Mouse (Mus musculus) stomach, postnatal 0 days (tissue): ENCODE results near the gene Egln2. TPM values are rescaled to one million over a fixed set of nuclear protein-coding genes. Genes with fewer than 3 reads are reported as not detected.

Experiments
- ATAC-seq: fragments of 200-750 bp; cut with Nextera tagmentation; 2 replicates; pipeline ENCODE4 v1.8.0; 2017; ENCODE audit not compliant: low FRiP score, low TSS enrichment
- DNase-seq: peaks from one replicate; pipeline ENCODE4 v3.0.0-alpha.2; 2016; ENCODE audit warnings: low spot score
- H3K27ac ChIP-seq: fragments of 300-500 bp; sonication (generic); replicated peaks from 2 replicates; pipeline ENCODE4 v1.5.1; 2014; ENCODE audit warnings: mild to moderate bottlenecking, control low read depth
- H3K27me3 ChIP-seq: fragments of 300-500 bp; sonication (generic); 2 replicates; pipeline ENCODE4 v1.6.1; 2014; ENCODE audit warnings: low read length; ENCODE audit not compliant: control insufficient read depth, insufficient read depth
- H3K36me3 ChIP-seq: fragments of 300-500 bp; sonication (generic); 2 replicates; pipeline ENCODE4 v1.6.1; 2014; ENCODE audit warnings: low read length, mixed read lengths; ENCODE audit not compliant: control insufficient read depth, insufficient read depth
- H3K4me1 ChIP-seq: fragments of 300-500 bp; sonication (generic); replicated peaks from 2 replicates; pipeline ENCODE4 v1.6.1; 2014; ENCODE audit warnings: antibody characterized with exemption; ENCODE audit not compliant: control insufficient read depth, insufficient read depth
- H3K4me2 ChIP-seq: fragments of 300-500 bp; sonication (generic); replicated peaks from 2 replicates; pipeline ENCODE4 v1.6.1; 2014; ENCODE audit warnings: low read depth, mild to moderate bottlenecking, control low read depth, moderate library complexity
- H3K4me3 ChIP-seq: fragments of 300-500 bp; sonication (generic); 2 replicates; pipeline ENCODE4 v1.5.1; 2014; ENCODE audit warnings: low read depth, low read length, control low read depth
- H3K9ac ChIP-seq: fragments of 300-500 bp; sonication (generic); 2 replicates; pipeline ENCODE4 v1.6.1; 2014; ENCODE audit warnings: mild to moderate bottlenecking, low read length, control low read depth, mixed read lengths
- H3K9me3 ChIP-seq: fragments of 300-500 bp; sonication (generic); 2 replicates; pipeline ENCODE4 v1.6.1; 2016; ENCODE audit warnings: low read length; ENCODE audit not compliant: control insufficient read depth
- CTCF ChIP-seq: IDR thresholded peaks from 2 replicates; pipeline ENCODE4 v1.5.1; 2016; ENCODE audit warnings: antibody characterized with exemption, low read depth, mild to moderate bottlenecking, moderate library complexity
- EP300 ChIP-seq: optimal IDR thresholded peaks from 2 replicates; pipeline ENCODE3; 2016; ENCODE audit warnings: antibody characterized with exemption
- WGBS: fragments of 180-500 bp; shearing (Covaris S2); extraction: QIAGEN DNeasy Blood & Tissue Kit; methylation state at CpG from one replicate; pipeline ENCODE4 v1.1.7; 2014; 5-methylcytosine and 5-hydroxymethylcytosine counted together
- microRNA counts: library from miRNA; unstranded; fragments of <30 nt; microRNA quantifications from one replicate; lab custom pipeline; 2015
- microRNA-seq: library from miRNA; unstranded; fragments of <30 nt; microRNA quantifications from one replicate; pipeline ENCODE4, GENCODE M21; 2016
- polyA plus RNA-seq: library from polyadenylated mRNA; unstranded; fragments of >200 nt; fragmentation: Nextera tagmentation; extraction: Ambion mirVana; gene quantifications from 2 replicates; pipeline ENCODE4 v1.2.1, GENCODE M21; 2015

Gene Egln2
- polyA plus RNA-seq, 1 experiment from 2014 or later: 51.0 TPM

GRCm38 (mm10) chr7:27111987-27112386 is 54.6 kb downstream of the Egln2 start:
- no peaks in the 10 kb centered on the region for H3K9me3 ChIP-seq
- no peak for ATAC-seq
- 62% methylated on average over 3 of the region's 3 CpGs for WGBS
- no peak for DNase-seq
- H3K4me2 ChIP-seq: no peak overlapping the region
- no peak for TF ChIP-seq CTCF
- TF ChIP-seq EP300: no peak
- no peak overlapping the region for H3K9ac ChIP-seq
- H3K4me1 ChIP-seq: no peaks in the 10 kb centered on the region
- H3K36me3 ChIP-seq: no peaks in the 10 kb centered on the region
- no peaks in the 10 kb centered on the region for H3K27me3 ChIP-seq
- H3K4me3 ChIP-seq: no peak overlapping the region
- peak overlapping the region; percentile 35; the same call in 1 of the 2 replicates for H3K27ac ChIP-seq

GRCm38 (mm10) chr7:27111038-27111437 is 55.6 kb downstream of the Egln2 start:
- H3K4me3 ChIP-seq: no peak overlapping the region
- H3K27me3 ChIP-seq: no peaks in the 10 kb centered on the region
- H3K4me1 ChIP-seq: no peaks in the 10 kb centered on the region
- DNase-seq (no peak), ATAC-seq (0 out of 2 replicates have a peak, but pooled peaks have one; percentile 18)
- H3K27ac ChIP-seq: no peak overlapping the region
- WGBS: 53% methylated on average over 1 of the region's 1 CpGs
- no peak overlapping the region for H3K4me2 ChIP-seq
- no peak for TF ChIP-seq EP300
- no peak for TF ChIP-seq CTCF
- H3K9ac ChIP-seq: no peak overlapping the region
- no peaks in the 10 kb centered on the region for H3K36me3 ChIP-seq
- no peaks in the 10 kb centered on the region for H3K9me3 ChIP-seq

GRCm38 (mm10) chr7:27110327-27110726 is 56.3 kb downstream of the Egln2 start:
- DNase-seq (no peak), ATAC-seq (no peak)
- Histone ChIP-seq H3K27ac (peak overlapping the region; percentile 35; the same call in 1 of the 2 replicates), H3K4me1 (no peaks in the 10 kb centered on the region), H3K4me2 (no peak overlapping the region), H3K4me3 (no peak overlapping the region), H3K9me3 (no peaks in the 10 kb centered on the region), H3K36me3 (no peaks in the 10 kb centered on the region), H3K9ac (no peak overlapping the region), H3K27me3 (no peaks in the 10 kb centered on the region)
- TF ChIP-seq EP300 (no peak), CTCF (no peak)

MicroRNA genes within 50 kb of the gene (microRNA counts, 519-probe panel; counts per million panel counts)
- not detected for microRNA mmu-miR-1191 (lab: Ali Mortazavi, UCI)

Small RNAs within 50 kb of the gene (microRNA-seq; reads per million reads assigned to microRNA genes)
- gene Mir1191 (0.96 reads per million), gene Mir3101 (not detected)

Other genes starting within 250 kb of the Egln2 start
- 0.02 TPM in 1 of 2 replicates, not detected in the other for gene Cyp2a22, start 227.4 kb downstream of the Egln2 start, polyA plus RNA-seq
- 0.05 and 0.08 TPM in 2 replicates for gene Cyp2a12, start 137.7 kb downstream of the Egln2 start, polyA plus RNA-seq
- gene Cyp2f2, start 46.9 kb downstream of the Egln2 start, polyA plus RNA-seq: 108 and 155 TPM in 2 replicates
- 0.11 TPM in 1 of 2 replicates, not detected in the other for gene Cyp2t4, start 13.1 kb downstream of the Egln2 start, polyA plus RNA-seq
- gene Rab4b, start 12.1 kb upstream of the Egln2 start, polyA plus RNA-seq: 70.7 and 72.2 TPM in 2 replicates
- not detected in 2 replicates for gene Gm21983, start 14.3 kb upstream of the Egln2 start, polyA plus RNA-seq
- gene Mia, start 14.4 kb upstream of the Egln2 start, polyA plus RNA-seq: 7.3 and 8.7 TPM in 2 replicates
- gene BC024978, start 29.0 kb upstream of the Egln2 start, polyA plus RNA-seq: 1.7 and 1.8 TPM in 2 replicates
- 82.2 and 82.7 TPM in 2 replicates for gene Snrpa, start 29.5 kb upstream of the Egln2 start, polyA plus RNA-seq
- 11.6 and 12.2 TPM in 2 replicates for gene Itpkc, start 61.9 kb upstream of the Egln2 start, polyA plus RNA-seq
- gene Coq8b, start 66.2 kb upstream of the Egln2 start, polyA plus RNA-seq: 25.0 and 26.6 TPM in 2 replicates
- 12.8 and 14.6 TPM in 2 replicates for gene Numbl, start 91.6 kb upstream of the Egln2 start, polyA plus RNA-seq
- gene Ltbp4, start 170.9 kb upstream of the Egln2 start, polyA plus RNA-seq: 81.0 and 94.8 TPM in 2 replicates
- gene Shkbp1, start 189.2 kb upstream of the Egln2 start, polyA plus RNA-seq: 26.3 and 27.3 TPM in 2 replicates
- 0.28 and 0.57 TPM in 2 replicates for gene Gm20479, start 190.6 kb upstream of the Egln2 start, polyA plus RNA-seq